Mouse (Mus musculus): ENCODE measurements around the gene Myo10. TPM values are rescaled to one million over a fixed set of nuclear protein-coding genes. Genes with fewer than 3 reads are reported as not detected.

Gene Myo10
- total and polyA plus RNA-seq, 2 experiments from 2014 or later: 29.3 to 34.7 TPM

DNA sequence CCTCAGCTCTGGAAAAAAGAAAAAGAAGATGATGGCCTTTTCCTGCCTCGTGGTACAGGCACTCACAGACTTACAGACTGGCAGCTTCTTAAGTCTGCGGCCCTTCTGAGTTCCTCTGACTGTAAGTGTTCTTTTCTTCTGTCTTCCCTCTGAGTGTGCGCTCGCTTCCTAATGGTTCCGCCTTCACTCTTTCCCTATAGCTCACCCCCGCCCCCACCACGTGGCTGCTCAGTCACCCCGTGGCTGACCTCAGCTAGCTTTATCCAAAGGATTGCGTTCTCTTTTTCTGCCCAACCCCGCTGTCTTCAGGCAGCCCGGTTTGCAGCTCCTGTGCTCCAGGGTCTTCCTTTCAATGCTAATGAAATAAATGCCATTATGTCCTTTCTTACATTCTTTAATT is 129.2 kb downstream of the Myo10 start:
- Histone ChIP-seq H3K27me3 (ENCODE audit: insufficient read depth, low read length) (no peaks in the 10 kb centered on the region), H3K9ac (replicated peaks; ENCODE audit: low read length, poor library complexity, severe bottlenecking) (no peak overlapping the region), H3K27ac (ENCODE audit: low read depth, low read length) (no peak overlapping the region), H3K4me3 (ENCODE audit: low read depth, low read length) (no peak overlapping the region), H3K36me3 (ENCODE audit: insufficient read depth, low read length) (no peaks in the 10 kb centered on the region), H3K9me3 (ENCODE audit: low read length) (no peaks in the 10 kb centered on the region), H3K4me2 (ENCODE audit: low read depth, low read length, poor library complexity, severe bottlenecking) (no peak overlapping the region), H3K4me1 (ENCODE audit: insufficient read depth, low read length) (no peaks in the 10 kb centered on the region; the same call in 1 of the 2 replicates)
- TF ChIP-seq CTCF (IDR thresholded peaks at IDR 0.05): no peak
- ATAC-seq (ENCODE audit: low FRiP score): no peak
- no peak for DNase-seq (ENCODE audit: low spot score)
- WGBS: 48% methylated on average over 11 of the region's 11 CpGs

DNA sequence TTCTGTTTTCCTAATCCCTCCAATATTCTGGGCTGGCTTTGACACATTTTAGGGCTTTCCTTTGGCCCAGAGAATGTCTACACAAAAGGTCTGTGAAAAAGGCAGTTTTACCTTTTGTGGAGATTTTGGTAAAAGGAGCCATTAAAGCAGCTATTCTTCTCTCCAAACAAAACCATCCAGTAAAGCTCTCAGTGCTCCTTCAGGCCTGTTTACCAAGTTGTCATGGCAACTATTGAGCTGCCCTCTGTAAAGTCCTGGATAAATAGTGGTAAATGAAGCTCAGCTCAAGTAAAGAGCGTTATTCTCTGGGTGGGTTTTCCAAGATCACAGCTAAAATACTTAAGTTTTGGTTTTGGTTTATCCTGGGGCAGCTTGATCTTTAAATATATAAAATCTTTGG is 130.3 kb downstream of the Myo10 start:
- Histone ChIP-seq H3K4me1 (ENCODE audit: insufficient read depth, low read length) (no peaks in the 10 kb centered on the region; the same call in 1 of the 2 replicates), H3K27ac (ENCODE audit: low read depth, low read length) (peak overlapping the region; percentile 74), H3K4me3 (ENCODE audit: low read depth, low read length) (peak overlapping the region; percentile 22), H3K4me2 (ENCODE audit: low read depth, low read length, poor library complexity, severe bottlenecking) (0 out of 2 replicates have a peak overlapping the region, but pooled peaks have one; percentile 1), H3K9ac (replicated peaks; ENCODE audit: low read length, poor library complexity, severe bottlenecking) (no peak overlapping the region), H3K9me3 (ENCODE audit: low read length) (no peaks in the 10 kb centered on the region), H3K27me3 (ENCODE audit: insufficient read depth, low read length) (no peaks in the 10 kb centered on the region), H3K36me3 (ENCODE audit: insufficient read depth, low read length) (no peaks in the 10 kb centered on the region)
- ATAC-seq (ENCODE audit: low FRiP score): no peak
- WGBS: 11% methylated on average over 1 of the region's 1 CpGs
- no peak for TF ChIP-seq CTCF (IDR thresholded peaks at IDR 0.05)
- peak; percentile 56 for DNase-seq (ENCODE audit: low spot score)

DNA sequence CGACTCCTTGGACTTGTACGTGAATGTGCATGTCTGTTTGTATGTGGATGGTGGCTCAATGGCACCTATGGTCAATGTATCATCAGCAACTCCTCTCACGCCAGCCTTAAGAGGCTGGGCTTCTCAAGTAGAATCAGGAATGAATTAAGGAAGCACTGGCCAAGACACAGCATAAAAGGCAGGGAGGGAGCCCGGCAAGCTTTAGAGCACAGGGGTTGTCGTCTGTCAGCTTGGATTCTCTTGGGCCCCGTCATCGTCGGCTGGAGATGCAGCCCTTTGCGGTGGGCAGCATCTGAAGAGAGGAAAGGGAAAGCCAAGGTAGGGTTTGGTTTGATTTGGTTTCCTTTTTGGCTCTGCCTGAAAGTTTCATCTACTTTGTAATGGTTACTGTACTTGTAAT is 130.7 kb downstream of the Myo10 start:
- peak overlapping the region; percentile 22 for H3K4me3 ChIP-seq (ENCODE audit: low read depth, low read length)
- H3K4me2 ChIP-seq (ENCODE audit: low read depth, low read length, poor library complexity, severe bottlenecking): 0 out of 2 replicates have a peak overlapping the region, but pooled peaks have one; percentile 1
- no peak for TF ChIP-seq CTCF (IDR thresholded peaks at IDR 0.05)
- DNase-seq (ENCODE audit: low spot score) (peak; percentile 38), ATAC-seq (ENCODE audit: low FRiP score) (no peak)
- no peaks in the 10 kb centered on the region for H3K27me3 ChIP-seq (ENCODE audit: insufficient read depth, low read length)
- 19% methylated on average over 9 of the region's 9 CpGs for WGBS
- peak overlapping the region; percentile 29; the same call in 1 of the 2 replicates for H3K9ac ChIP-seq (replicated peaks; ENCODE audit: low read length, poor library complexity, severe bottlenecking)
- no peaks in the 10 kb centered on the region for H3K9me3 ChIP-seq (ENCODE audit: low read length)
- H3K27ac ChIP-seq (ENCODE audit: low read depth, low read length): peak overlapping the region; percentile 74
- H3K36me3 ChIP-seq (ENCODE audit: insufficient read depth, low read length): no peaks in the 10 kb centered on the region
- peaks cover under 1% of the 10 kb centered on the region; the same call in 1 of the 2 replicates for H3K4me1 ChIP-seq (ENCODE audit: insufficient read depth, low read length)

DNA sequence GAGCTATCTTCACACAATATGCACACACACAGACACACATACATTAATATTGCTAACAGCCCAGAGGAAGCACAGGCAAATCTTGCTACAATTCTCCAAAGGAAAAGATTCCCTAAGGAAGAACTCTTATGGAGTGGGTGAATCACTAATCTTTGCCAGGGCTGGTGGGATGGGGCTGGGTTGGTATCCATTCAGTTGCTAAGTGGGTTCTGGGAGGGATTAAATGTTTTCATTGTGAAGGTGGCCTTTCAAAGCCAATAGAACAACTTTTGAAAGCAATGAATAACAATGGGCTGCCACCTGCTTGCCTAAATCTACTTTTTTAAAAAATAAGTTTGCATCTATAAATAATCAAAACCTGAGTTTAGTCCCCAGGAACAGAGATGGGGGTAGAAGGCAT is 131.6 kb downstream of the Myo10 start:
- peak overlapping the region; percentile 33 for H3K4me2 ChIP-seq (ENCODE audit: low read depth, low read length, poor library complexity, severe bottlenecking)
- peak overlapping the region; percentile 57 for H3K27ac ChIP-seq (ENCODE audit: low read depth, low read length)
- no peak overlapping the region for H3K9ac ChIP-seq (replicated peaks; ENCODE audit: low read length, poor library complexity, severe bottlenecking)
- ATAC-seq (ENCODE audit: low FRiP score): no peak
- peak; percentile 40 for DNase-seq (ENCODE audit: low spot score)
- peak overlapping the region; percentile 22 for H3K4me3 ChIP-seq (ENCODE audit: low read depth, low read length)
- H3K9me3 ChIP-seq (ENCODE audit: low read length): no peaks in the 10 kb centered on the region
- TF ChIP-seq CTCF (IDR thresholded peaks at IDR 0.05): no peak
- H3K36me3 ChIP-seq (ENCODE audit: insufficient read depth, low read length): no peaks in the 10 kb centered on the region
- H3K4me1 ChIP-seq (ENCODE audit: insufficient read depth, low read length): peaks cover 7% of the 10 kb centered on the region; the same call in 1 of the 2 replicates
- no peaks in the 10 kb centered on the region for H3K27me3 ChIP-seq (ENCODE audit: insufficient read depth, low read length)

DNA sequence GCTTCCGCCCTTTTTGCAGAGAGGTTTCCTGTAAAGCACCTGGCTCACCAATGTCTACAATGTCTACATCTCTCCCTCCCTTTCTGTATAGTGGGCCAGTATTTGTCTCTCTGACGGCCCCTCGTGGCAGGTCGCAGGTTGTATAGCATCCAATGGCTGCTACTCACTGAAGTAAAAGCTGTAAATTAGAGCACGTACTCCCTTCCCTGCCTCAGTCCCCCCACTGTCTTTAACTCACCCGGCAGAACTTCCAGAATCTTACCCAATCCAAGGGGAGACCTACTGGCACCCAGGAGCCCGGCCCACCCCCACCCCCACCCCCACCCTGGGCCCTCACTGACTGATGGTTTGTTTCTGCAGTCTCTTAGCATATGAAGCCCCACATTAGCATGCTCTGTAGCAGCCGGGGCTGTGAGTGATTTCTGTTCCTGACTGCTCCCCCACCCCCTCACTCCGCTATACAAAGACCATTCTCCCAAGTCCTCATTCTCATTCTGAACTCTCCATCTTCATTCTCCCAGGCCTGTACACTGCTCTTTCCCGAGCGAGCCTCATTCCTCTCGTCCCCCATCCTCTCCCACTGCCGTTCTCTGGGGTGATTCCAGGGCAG is 132.1 kb downstream of the Myo10 start:
- H3K9ac ChIP-seq (replicated peaks; ENCODE audit: low read length, poor library complexity, severe bottlenecking): peak overlapping the region; percentile 46; the same call in 1 of the 2 replicates
- H3K27me3 ChIP-seq (ENCODE audit: insufficient read depth, low read length): no peaks in the 10 kb centered on the region
- DNase-seq (ENCODE audit: low spot score) (peak; percentile 81), ATAC-seq (ENCODE audit: low FRiP score) (peak; percentile 79)
- WGBS: 20% methylated on average over 13 of the region's 13 CpGs
- H3K4me3 ChIP-seq (ENCODE audit: low read depth, low read length): peak overlapping the region; percentile 22
- peaks cover 7% of the 10 kb centered on the region; the same call in 1 of the 2 replicates for H3K4me1 ChIP-seq (ENCODE audit: insufficient read depth, low read length)
- H3K9me3 ChIP-seq (ENCODE audit: low read length): no peaks in the 10 kb centered on the region
- H3K27ac ChIP-seq (ENCODE audit: low read depth, low read length): peak overlapping the region; percentile 57
- H3K4me2 ChIP-seq (ENCODE audit: low read depth, low read length, poor library complexity, severe bottlenecking): peak overlapping the region; percentile 33
- H3K36me3 ChIP-seq (ENCODE audit: insufficient read depth, low read length): no peaks in the 10 kb centered on the region
- peak; percentile 37 for TF ChIP-seq CTCF (IDR thresholded peaks at IDR 0.05)

DNA sequence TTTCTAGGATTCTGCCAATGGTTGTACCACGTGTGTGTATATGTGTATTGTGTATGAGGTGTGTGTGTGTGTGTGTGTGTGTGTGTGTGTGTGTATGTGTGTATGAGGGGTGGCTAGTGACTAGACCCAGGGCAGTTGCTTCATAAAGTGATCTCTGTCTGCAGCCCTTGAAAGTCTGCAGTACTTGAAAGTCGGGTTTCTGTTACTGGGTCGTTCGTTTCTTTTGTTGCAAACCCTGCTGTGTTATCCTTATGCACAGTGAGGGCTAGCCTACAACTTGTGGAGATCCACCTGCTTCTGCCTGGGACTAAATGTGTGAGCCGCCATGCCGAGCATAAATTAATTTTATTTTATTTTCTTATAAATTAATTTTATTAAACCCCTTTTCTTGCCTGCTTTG is 133.2 kb downstream of the Myo10 start:
- Histone ChIP-seq H3K9ac (replicated peaks; ENCODE audit: low read length, poor library complexity, severe bottlenecking) (no peak overlapping the region), H3K27me3 (ENCODE audit: insufficient read depth, low read length) (no peaks in the 10 kb centered on the region), H3K4me2 (ENCODE audit: low read depth, low read length, poor library complexity, severe bottlenecking) (peak overlapping the region; percentile 33), H3K9me3 (ENCODE audit: low read length) (no peaks in the 10 kb centered on the region), H3K27ac (ENCODE audit: low read depth, low read length) (peak overlapping the region; percentile 21), H3K4me1 (ENCODE audit: insufficient read depth, low read length) (peaks cover 7% of the 10 kb centered on the region; the same call in 1 of the 2 replicates), H3K4me3 (ENCODE audit: low read depth, low read length) (peak overlapping the region; percentile 20), H3K36me3 (ENCODE audit: insufficient read depth, low read length) (no peaks in the 10 kb centered on the region)
- 45% methylated on average over 6 of the region's 6 CpGs for WGBS
- TF ChIP-seq CTCF (IDR thresholded peaks at IDR 0.05): no peak
- DNase-seq (ENCODE audit: low spot score) (no peak), ATAC-seq (ENCODE audit: low FRiP score) (no peak)

Data from midbrain, postnatal 0 days (tissue).